In genomic region chr5:120106424-120107073, GRCm38 (mm10) we compare ENCODE assay signal across 9 mouse cellular contexts. TPM values are rescaled to one million over a fixed set of nuclear protein-coding genes. Genes with fewer than 3 reads are reported as not detected.
DNase-seq lines count a peak whose midpoint lies in the region; ATAC-seq lines count a peak whose summit lies in the region.
"Had no signal": no experiment of that assay in that cellular context is flagged by ENCODE, and none has a peak within 500 bp of the region (broad histone marks: within the 10 kb centered on the region; RNA-seq: fewer than 3 reads in every experiment).

No protein-coding gene starts in this region.

- WGBS in forebrain, embryonic 10.5 days, result 29% methylated on average over 12 of the region's 12 CpGs
- WGBS in forebrain, embryonic 16.5 days, result 28% methylated on average over 12 of the region's 12 CpGs
- WGBS in midbrain, embryonic 14.5 days, result 30% methylated on average over 12 of the region's 12 CpGs
- 30% methylated on average over 12 of the region's 12 CpGs for WGBS in midbrain, embryonic 13.5 days

- DNase-seq in forebrain, embryonic 10.5 days (ENCODE audit: extremely low spot score, low spot score), result peak; percentile 32
- DNase-seq in midbrain, embryonic 14.5 days, result peak; percentile 71
- DNase-seq in embryo, embryonic 11.5 days (ENCODE audit: low read depth, low spot score), result peak; percentile 39
- DNase-seq in lung, postnatal 14 days, result peak; percentile 49
- no peak for DNase-seq in gastrocnemius, postnatal 36 days
- DNase-seq in layer of hippocampus, adult 9-10 months (ENCODE audit: low spot score), result no peak

- no peak overlapping the region for H3K27ac ChIP-seq in forebrain, embryonic 10.5 days
- H3K27ac ChIP-seq in forebrain, embryonic 16.5 days (ENCODE audit: low read length), result no peak overlapping the region
- no peak overlapping the region for H3K27ac ChIP-seq in midbrain, embryonic 14.5 days (replicated peaks; ENCODE audit: low read depth, low read length)
- no peak overlapping the region for H3K27ac ChIP-seq in midbrain, embryonic 13.5 days

- intact Hi-C loops in gastrocnemius, postnatal 36 days (cut with DNase I), result no loop called here

- no peaks in the 10 kb centered on the region for H3K4me1 ChIP-seq in forebrain, embryonic 10.5 days
- H3K4me1 ChIP-seq in forebrain, embryonic 16.5 days (replicated peaks; ENCODE audit: control insufficient read depth, insufficient read depth, low read length), result no peaks in the 10 kb centered on the region
- H3K4me1 ChIP-seq in midbrain, embryonic 14.5 days (ENCODE audit: control insufficient read depth, insufficient read depth, low read length), result no peaks in the 10 kb centered on the region
- H3K4me1 ChIP-seq in midbrain, embryonic 13.5 days (replicated peaks), result no peaks in the 10 kb centered on the region

- H3K9me3 ChIP-seq in forebrain, embryonic 10.5 days, result no peaks in the 10 kb centered on the region
- H3K9me3 ChIP-seq in forebrain, embryonic 16.5 days (ENCODE audit: control insufficient read depth, low read length), result no peaks in the 10 kb centered on the region
- H3K9me3 ChIP-seq in midbrain, embryonic 14.5 days (ENCODE audit: control insufficient read depth, low read length), result no peaks in the 10 kb centered on the region
- no peaks in the 10 kb centered on the region for H3K9me3 ChIP-seq in midbrain, embryonic 13.5 days

- no peak overlapping the region for H3K9ac ChIP-seq in forebrain, embryonic 16.5 days (replicated peaks; ENCODE audit: low read depth, low read length)
- H3K9ac ChIP-seq in midbrain, embryonic 14.5 days (replicated peaks; ENCODE audit: low read length), result no peak overlapping the region
- no peak overlapping the region for H3K9ac ChIP-seq in midbrain, embryonic 13.5 days (replicated peaks)

- no peaks in the 10 kb centered on the region for H3K36me3 ChIP-seq in forebrain, embryonic 10.5 days (replicated peaks)
- no peaks in the 10 kb centered on the region for H3K36me3 ChIP-seq in forebrain, embryonic 16.5 days (ENCODE audit: control insufficient read depth, insufficient read depth)
- no peaks in the 10 kb centered on the region for H3K36me3 ChIP-seq in midbrain, embryonic 14.5 days (ENCODE audit: control insufficient read depth, insufficient read depth, low read length)
- no peaks in the 10 kb centered on the region for H3K36me3 ChIP-seq in midbrain, embryonic 13.5 days

- no peak overlapping the region for H3K4me3 ChIP-seq in forebrain, embryonic 10.5 days
- no peak overlapping the region for H3K4me3 ChIP-seq in forebrain, embryonic 16.5 days (replicated peaks; ENCODE audit: low read length)
- no peak overlapping the region for H3K4me3 ChIP-seq in midbrain, embryonic 14.5 days (replicated peaks; ENCODE audit: low read depth, low read length)
- H3K4me3 ChIP-seq in midbrain, embryonic 13.5 days (replicated peaks), result no peak overlapping the region
- H3K4me3 ChIP-seq: myocyte had no signal

- no peak overlapping the region for H3K4me2 ChIP-seq in forebrain, embryonic 16.5 days (ENCODE audit: low read length)
- no peak overlapping the region for H3K4me2 ChIP-seq in midbrain, embryonic 14.5 days (ENCODE audit: low read length)
- H3K4me2 ChIP-seq in midbrain, embryonic 13.5 days (replicated peaks), result no peak overlapping the region

- no peak for ATAC-seq in forebrain, embryonic 16.5 days
- no peak for ATAC-seq in midbrain, embryonic 14.5 days (ENCODE audit: low FRiP score, low TSS enrichment)
- ATAC-seq in midbrain, embryonic 13.5 days, result no peak

- peaks cover 10% of the 10 kb centered on the region; the same call in 1 of the 2 replicates for H3K27me3 ChIP-seq in forebrain, embryonic 10.5 days (ENCODE audit: poor library complexity, severe bottlenecking)
- H3K27me3 ChIP-seq in forebrain, embryonic 16.5 days (replicated peaks; ENCODE audit: control insufficient read depth, insufficient read depth, low read length), result peaks cover 3% of the 10 kb centered on the region
- no peaks in the 10 kb centered on the region for H3K27me3 ChIP-seq in midbrain, embryonic 14.5 days (ENCODE audit: control insufficient read depth, insufficient read depth, low read length)
- peaks cover 13% of the 10 kb centered on the region for H3K27me3 ChIP-seq in midbrain, embryonic 13.5 days

RNA-seq across cellular contexts. Expression of gene Rbm19, which starts 9.7 kb away (rescaled TPM):
- polyA plus RNA-seq in forebrain, embryonic 10.5 days (2016; fragmentation: Nextera tagmentation; extraction: Ambion mirVana), result 36.2 and 38.4 TPM in 2 replicates
- 16.4 and 16.9 TPM in 2 replicates for polyA plus RNA-seq in forebrain, embryonic 16.5 days (2015; fragmentation: Nextera tagmentation; extraction: Ambion mirVana)
- 16.0 and 16.2 TPM in 2 replicates for polyA plus RNA-seq in midbrain, embryonic 14.5 days (2014; fragmentation: Nextera tagmentation; extraction: Ambion mirVana)
- 18.8 and 19.1 TPM in 2 replicates for polyA plus RNA-seq in midbrain, embryonic 13.5 days (2015; fragmentation: Nextera tagmentation; extraction: Ambion mirVana)
- total RNA-seq in gastrocnemius, postnatal 36 days (2021), result 10 to 100 TPM; 18.4 to 20.8 TPM

Comparison
In these comparisons a context has a peak if more than half of its experiments do, and no peak if none do; other contexts are left out.
1. DNase-seq: peak in forebrain, embryonic 10.5 days (single experiment), midbrain, embryonic 14.5 days (single experiment), embryo, embryonic 11.5 days (single experiment) and lung, postnatal 14 days (single experiment); none in gastrocnemius, postnatal 36 days (0 of 2) and layer of hippocampus, adult 9-10 months (single experiment).